Mouse (Mus musculus) cerebellum, adult 2 months (tissue): ENCODE measurements around the gene Wnk2. TPM values are rescaled to one million over a fixed set of nuclear protein-coding genes. Genes with fewer than 3 reads are reported as not detected.
A peak's percentile ranks its signal among the peaks of the same experiment; 100 is the strongest.

Experiments used
- DNase-seq, 2 experiments: peaks; one replicate each; pipeline ENCODE4 v3.0.0; 2021
- H3K27ac ChIP-seq: fragments of 200-500 bp; 2 replicates; pipeline ENCODE4 v1.5.1; 2012; ENCODE audit warnings: low read length, control low read depth, inconsistent platforms; ENCODE audit not compliant: insufficient read depth
- H3K27me3 ChIP-seq: fragments of 200-500 bp; 2 replicates; pipeline ENCODE4 v1.6.1; 2012; ENCODE audit warnings: inconsistent platforms, mild to moderate bottlenecking, low read length, moderate library complexity; ENCODE audit not compliant: control insufficient read depth, insufficient read depth
- H3K4me1 ChIP-seq: fragments of 200-500 bp; 2 replicates; pipeline ENCODE4 v1.6.1; 2011; ENCODE audit warnings: low read length; ENCODE audit not compliant: control insufficient read depth, insufficient read depth
- H3K4me3 ChIP-seq: fragments of 200-500 bp; replicated peaks from 2 replicates; pipeline ENCODE3; 2011; ENCODE audit warnings: mild to moderate bottlenecking, low read depth, low read length, control low read depth; ENCODE audit not compliant: insufficient read depth
- CTCF ChIP-seq: fragments of 200-500 bp; IDR thresholded peaks from 2 replicates; pipeline ENCODE4 v1.5.1; 2011; ENCODE audit warnings: low read depth, mild to moderate bottlenecking, control low read depth, low read length, moderate library complexity, borderline replicate concordance; ENCODE audit not compliant: insufficient read depth
- POLR2A ChIP-seq: fragments of 200-500 bp; IDR thresholded peaks from 2 replicates; pipeline ENCODE4 v1.6.1; 2011; ENCODE audit warnings: low read length, control low read depth, borderline replicate concordance; ENCODE audit not compliant: insufficient read depth
- WGBS: fragments of 180-500 bp; shearing (Covaris S2); methylation state at CpG from one replicate; pipeline ENCODE4 v1.1.7; 2018; 5-methylcytosine and 5-hydroxymethylcytosine counted together
- polyA plus RNA-seq: library from polyadenylated mRNA; depleted of rRNA; stranded (reverse); fragments of >200 nt; gene quantifications from 2 replicates; pipeline ENCODE4 v1.2.3, GENCODE M21; 2012

Wnk2 gene
- polyA plus RNA-seq, 1 experiment: 73.2 TPM

DNA sequence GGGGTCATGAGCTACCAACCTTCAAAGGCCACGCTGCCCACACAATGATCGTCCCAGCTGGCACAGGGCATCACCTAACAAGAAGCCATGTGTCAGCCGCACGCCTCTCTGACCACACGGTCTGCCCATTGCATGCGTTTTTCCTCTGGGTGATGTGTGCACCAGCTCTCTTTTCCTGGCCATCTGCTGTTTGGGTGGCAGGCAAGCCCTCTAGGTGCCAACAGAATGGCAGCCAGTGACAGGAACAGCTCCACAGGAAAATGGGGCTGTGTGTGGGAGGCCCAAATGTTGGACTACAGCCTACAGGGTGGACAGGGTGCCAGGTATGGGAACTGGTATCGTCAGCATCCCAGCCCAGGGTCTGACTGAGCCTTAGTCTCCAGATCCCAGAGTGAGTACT, 24.5 kb upstream of the Wnk2 start:
- peak overlapping the region; percentile 71 for H3K27ac ChIP-seq
- DNase-seq: peak; percentile 87 to 92
- TF ChIP-seq POLR2A: 0 out of 2 replicates have a peak, but pooled peaks have one; percentile 13
- no peak for TF ChIP-seq CTCF
- no peak overlapping the region for H3K4me3 ChIP-seq
- peaks cover 27% of the 10 kb centered on the region for H3K4me1 ChIP-seq
- 14% methylated on average over 7 of the region's 7 CpGs for WGBS
- no peaks in the 10 kb centered on the region for H3K27me3 ChIP-seq

DNA sequence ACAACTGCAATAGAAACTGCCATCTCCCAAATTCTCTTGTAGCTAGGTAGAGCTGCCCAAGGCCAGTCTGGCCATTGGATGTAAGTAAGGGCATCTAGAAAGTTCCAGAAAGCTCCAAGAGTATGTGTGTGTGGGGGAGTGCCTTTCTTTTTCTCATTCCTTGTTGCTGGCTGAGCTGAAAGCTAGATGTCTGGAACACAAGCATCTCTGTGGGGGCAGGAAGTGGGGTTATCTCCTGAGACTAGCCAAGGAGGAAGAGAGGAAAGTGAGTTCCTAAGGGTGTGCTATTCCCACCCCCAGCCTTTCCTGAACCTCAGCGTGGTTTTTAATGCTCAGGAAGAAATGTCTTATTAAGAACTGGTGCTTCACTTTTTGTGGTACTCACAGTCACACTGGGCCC, 23.9 kb upstream of the Wnk2 start:
- Histone ChIP-seq H3K4me1 (peaks cover 29% of the 10 kb centered on the region), H3K4me3 (no peak overlapping the region), H3K27ac (peak overlapping the region; percentile 71), H3K27me3 (no peaks in the 10 kb centered on the region)
- no peak for DNase-seq
- TF ChIP-seq POLR2A: no peak
- WGBS: 40% methylated on average over 1 of the region's 1 CpGs

DNA sequence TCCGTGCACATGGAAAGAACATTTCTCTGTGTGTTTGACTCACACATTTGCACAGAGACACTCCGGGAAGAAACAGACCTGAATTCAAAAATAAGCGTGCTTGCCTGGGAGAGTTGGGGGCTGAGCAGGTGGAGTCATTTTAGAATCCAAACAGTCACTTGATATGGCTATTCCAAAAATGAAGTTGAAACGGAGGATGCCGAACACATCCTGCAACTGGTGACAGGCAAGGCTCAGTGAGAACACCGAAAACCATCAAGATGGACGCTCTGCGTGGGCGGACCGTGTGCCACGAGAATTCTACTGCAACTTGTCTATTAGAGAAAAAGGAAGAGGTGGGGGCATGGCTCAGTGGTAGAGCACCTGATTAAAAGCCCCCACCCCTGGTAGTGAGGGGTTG, 22.8 kb upstream of the Wnk2 start:
- DNase-seq: no peak
- no peak for TF ChIP-seq CTCF
- TF ChIP-seq POLR2A: no peak
- no peak overlapping the region for H3K4me3 ChIP-seq
- peaks cover 29% of the 10 kb centered on the region for H3K4me1 ChIP-seq
- no peak overlapping the region for H3K27ac ChIP-seq
- H3K27me3 ChIP-seq: no peaks in the 10 kb centered on the region
- 94% methylated on average over 11 of the region's 11 CpGs for WGBS

DNA sequence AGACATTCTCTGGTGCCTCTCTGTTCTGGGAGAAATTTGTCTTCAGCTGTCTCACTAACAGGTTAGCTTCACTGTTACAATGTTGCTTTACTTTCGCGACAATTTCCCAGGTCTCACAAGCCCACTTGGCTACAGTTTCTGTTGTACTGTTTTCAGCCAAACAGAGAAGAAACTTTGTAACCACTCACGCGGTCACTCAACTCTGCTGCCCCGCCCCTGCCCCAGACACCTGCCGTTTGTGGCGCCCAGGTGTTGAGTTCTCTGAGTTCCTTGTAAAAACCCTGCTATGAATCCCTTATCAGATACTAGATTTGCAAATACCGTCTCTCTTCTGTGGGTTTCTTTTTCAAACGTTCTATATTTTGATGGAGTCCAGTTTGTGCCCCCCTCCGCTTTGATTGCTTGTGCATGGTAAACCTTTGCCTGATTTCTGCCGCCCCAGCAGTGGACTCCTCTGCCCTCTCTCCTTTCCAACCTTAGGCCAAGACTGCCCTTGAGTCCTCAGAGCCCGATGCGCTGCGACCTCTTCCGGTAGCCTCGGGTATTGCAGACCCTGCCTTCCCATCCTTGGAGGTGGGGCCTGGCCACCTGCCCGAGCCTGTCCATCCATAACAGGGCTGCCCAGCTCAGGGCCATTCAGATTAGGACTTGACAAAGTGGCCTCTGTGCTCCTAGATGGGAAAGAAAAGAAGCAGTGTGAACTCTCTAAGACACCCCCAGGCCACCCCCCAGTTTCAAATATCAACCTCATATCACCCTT, 21.8 kb upstream of the Wnk2 start:
- DNase-seq: peak; percentile 92 to 98
- Histone ChIP-seq H3K4me3 (no peak overlapping the region), H3K4me1 (peaks cover 29% of the 10 kb centered on the region), H3K27me3 (no peaks in the 10 kb centered on the region), H3K27ac (no peak overlapping the region)
- TF ChIP-seq CTCF (peak; percentile 93), POLR2A (no peak)
- 33% methylated on average over 17 of the region's 17 CpGs for WGBS

DNA sequence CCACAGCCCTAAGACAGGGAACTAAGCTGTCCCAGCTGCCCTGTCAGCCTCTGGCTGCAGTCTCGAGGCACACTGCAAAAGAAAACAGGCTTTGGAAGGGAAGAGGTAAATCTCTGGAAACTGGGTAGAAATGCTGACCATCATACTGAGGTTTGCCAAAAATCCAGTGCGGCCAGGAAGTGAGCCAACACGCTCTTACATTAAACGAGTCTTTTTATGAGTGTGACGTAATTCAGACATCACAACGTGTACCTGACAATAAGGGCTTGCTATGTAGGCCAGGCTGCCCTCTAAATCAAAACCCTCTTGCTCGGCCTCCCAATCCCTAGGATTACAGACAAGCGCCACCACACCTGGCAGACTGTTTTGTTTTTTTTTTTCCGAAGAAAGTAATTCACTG, 19.3 kb upstream of the Wnk2 start:
- Histone ChIP-seq H3K4me3 (no peak overlapping the region), H3K27me3 (no peaks in the 10 kb centered on the region), H3K4me1 (peaks cover 24% of the 10 kb centered on the region), H3K27ac (no peak overlapping the region)
- no peak for DNase-seq
- 64% methylated on average over 9 of the region's 9 CpGs for WGBS
- TF ChIP-seq POLR2A (no peak), CTCF (no peak)

DNA sequence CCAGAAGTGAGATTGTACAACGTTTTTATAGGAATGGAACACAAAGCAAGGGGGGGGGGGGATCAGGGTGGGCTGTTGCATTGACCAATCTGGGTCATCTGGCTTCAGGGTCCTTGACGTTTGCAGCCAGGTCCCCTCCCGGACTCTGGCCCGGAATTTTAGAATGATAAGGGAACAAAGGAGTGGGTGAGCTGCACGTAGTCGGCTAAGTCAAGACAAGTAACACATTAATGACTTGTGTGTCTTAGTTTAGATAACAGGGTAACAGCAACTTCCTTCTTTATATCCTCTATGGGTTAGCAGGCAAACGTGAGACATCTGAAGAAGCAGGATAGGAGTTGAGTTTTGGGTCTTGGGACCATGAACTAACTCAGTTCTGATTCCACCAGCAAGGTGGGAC, 15.8 kb upstream of the Wnk2 start:
- Histone ChIP-seq H3K27me3 (no peaks in the 10 kb centered on the region), H3K4me3 (no peak overlapping the region), H3K27ac (no peak overlapping the region), H3K4me1 (peaks cover 6% of the 10 kb centered on the region)
- TF ChIP-seq POLR2A (no peak), CTCF (no peak)
- no peak for DNase-seq
- 86% methylated on average over 7 of the region's 7 CpGs for WGBS

DNA sequence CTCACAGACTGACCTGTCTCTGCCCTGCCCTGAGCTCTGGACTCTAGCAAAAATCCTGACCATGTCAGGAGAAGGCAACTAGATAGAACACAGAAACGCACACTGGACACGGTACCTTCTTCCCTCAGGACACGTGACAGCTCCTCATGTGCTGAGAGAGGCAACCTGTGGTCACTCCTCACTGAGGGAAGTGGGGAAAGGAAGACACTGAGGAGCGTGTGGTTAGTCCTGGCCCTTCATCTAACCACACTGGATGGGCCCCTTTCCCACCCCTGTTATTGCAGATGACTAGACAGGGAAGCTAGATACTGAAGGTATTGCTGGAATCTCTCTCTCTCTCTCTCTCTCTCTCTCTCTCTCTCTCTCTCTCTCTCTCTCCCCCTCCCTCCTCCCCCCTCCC, 14.9 kb upstream of the Wnk2 start:
- WGBS: 67% methylated on average over 4 of the region's 4 CpGs
- DNase-seq: no peak
- TF ChIP-seq CTCF: no peak
- TF ChIP-seq POLR2A: no peak
- Histone ChIP-seq H3K4me1 (peaks cover 6% of the 10 kb centered on the region), H3K27ac (no peak overlapping the region), H3K4me3 (no peak overlapping the region), H3K27me3 (no peaks in the 10 kb centered on the region)

DNA sequence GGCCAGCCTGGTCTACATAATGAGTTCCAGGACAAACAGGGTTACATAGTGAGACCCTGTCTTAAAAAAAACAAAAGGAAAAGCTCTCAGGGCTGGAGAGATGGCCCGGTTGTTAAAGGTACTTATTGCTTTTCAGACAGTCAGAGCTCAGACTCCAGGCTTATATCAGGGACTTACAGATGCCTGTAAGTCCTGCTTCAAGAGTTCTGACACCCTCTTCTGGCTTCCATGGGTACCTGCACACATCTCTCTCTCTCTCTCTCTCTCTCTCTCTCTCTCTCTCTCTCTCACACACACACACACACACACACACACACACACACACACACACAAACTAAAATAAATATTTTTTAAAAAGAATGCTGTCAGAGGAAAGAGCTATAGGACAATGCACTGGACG, 13.4 kb upstream of the Wnk2 start:
- DNase-seq: no peak
- H3K4me1 ChIP-seq: peaks cover 4% of the 10 kb centered on the region
- H3K27me3 ChIP-seq: no peaks in the 10 kb centered on the region
- WGBS: 83% methylated on average over 2 of the region's 2 CpGs
- no peak overlapping the region for H3K27ac ChIP-seq
- TF ChIP-seq POLR2A (no peak), CTCF (no peak)
- no peak overlapping the region for H3K4me3 ChIP-seq
